Mouse (Mus musculus) embryo, embryonic 11 days (tissue): ENCODE measurements around the gene Olfr884.
A peak's percentile ranks its signal among the peaks of the same experiment; 100 is the strongest.

Experiments used
- DNase-seq: peaks from one replicate; pipeline ENCODE4 v3.0.0-alpha.2; 2015

Olfr884 gene

DNA sequence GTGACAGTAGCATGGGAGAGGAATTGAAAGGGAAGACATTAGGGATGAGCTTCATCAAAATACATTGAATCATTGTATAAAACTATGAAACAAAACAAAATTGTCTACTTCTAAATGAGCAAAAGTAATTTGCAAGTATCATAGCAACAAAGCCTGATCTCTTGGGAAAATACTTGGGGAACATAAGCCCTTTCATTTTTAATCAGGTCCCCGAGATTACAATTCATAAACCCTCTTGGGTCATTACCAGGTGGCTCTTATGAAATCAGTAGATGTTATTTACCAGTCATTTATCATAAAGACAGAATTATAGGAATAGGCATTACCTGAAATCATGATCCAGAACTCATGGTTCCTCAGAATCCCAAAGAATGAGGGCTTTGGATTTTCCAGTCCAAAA is at the start of gene Olfr884:
TSS of gene Olfr884 (plus strand) at position 301 of the 400 bp plus-strand sequence.
- DNase-seq = no peak

DNA sequence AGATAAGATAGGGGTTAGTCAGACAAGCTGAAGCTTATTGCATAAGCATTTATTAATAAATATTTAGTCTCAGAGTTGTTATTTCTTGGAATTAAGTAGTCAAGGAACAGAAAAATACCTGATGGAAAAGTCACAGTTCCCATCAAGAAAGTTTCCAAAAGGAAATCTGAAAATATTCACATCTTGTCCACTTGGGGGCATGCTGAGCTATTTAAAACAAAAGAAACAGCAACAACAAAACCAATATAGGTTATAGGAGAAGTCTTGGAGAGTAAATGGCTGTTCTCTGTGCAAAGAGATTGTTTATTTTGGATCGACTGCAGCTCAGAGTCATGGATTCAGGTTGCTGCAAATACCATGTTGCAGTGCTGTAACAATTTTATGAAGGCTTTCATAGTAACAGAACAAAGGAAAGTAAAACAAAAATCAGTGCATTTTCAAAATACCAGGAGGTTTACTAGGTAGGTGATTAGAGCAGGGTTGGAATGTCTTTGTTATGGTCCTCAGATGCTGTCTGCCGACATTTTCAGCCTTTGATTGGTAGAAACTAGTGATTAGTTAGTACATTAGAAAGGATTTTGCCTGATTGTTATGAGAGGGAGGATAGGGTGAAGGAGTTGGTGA is 47.7 kb upstream of the Olfr884 start:
- peak; percentile 19 for DNase-seq

DNA sequence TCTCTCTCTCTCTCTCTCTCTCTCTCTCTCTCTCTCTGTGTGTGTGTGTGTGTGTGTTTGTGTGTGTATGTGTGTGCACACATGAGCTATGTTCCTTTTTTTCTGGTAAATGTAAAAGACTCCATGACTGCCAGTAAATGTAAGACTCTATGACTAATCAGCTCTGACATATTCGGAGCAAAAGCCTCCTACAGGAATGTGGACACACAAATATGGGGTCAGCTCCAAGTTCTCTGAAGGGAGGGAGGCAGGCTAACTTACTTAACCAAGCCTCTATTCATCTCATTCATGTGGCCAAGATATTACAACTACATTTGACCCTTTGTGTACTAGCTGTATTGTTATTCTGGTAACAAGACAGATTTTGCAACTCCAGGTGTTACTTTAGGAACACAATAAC is 46.3 kb upstream of the Olfr884 start:
- no peak for DNase-seq

DNA sequence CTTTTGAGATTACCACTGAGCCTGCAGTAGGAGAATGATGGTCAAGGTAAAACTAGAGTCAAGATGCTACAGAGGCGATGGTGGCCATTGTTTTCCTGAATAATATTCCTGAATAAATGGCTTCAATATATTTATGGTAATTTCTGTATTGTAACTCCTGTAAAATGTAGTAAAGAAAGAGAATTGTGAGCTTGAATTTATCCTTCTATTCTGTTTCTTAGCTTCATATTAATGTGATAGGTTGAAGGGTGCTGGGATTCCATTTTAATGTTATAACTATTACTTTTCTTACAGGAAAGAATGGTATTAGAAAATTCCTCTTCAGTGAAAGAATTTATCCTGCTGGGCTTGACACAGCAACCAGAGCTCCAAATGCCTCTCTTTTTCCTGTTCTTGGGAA is 20.8 kb upstream of the Olfr884 start, which contains the start of gene Olfr883:
TSS of gene Olfr883 (plus strand) at position 301 of the 400 bp plus-strand sequence.
- DNase-seq = no peak

DNA sequence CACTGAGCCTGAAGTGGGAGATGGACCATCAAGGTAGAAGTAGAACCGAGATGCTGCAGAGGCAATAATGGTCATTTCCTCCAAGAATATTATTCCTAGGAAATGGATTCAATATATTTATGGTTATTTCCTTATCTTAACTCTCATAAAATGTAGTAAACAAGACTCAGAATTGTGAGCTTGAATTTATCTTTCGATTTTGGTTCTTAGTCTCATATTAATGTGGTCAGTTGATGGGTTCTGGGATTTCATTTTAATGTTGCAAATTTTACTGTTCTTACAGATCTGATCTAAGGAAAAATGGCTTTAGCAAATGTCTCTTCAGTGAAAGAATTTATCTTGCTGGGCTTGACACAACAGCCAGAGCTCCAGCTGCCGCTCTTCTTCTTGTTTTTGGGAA is 14.7 kb downstream of the Olfr884 start, which contains the start of gene Olfr885:
TSS of gene Olfr885 (plus strand) at position 301 of the 400 bp plus-strand sequence.
- DNase-seq = no peak

DNA sequence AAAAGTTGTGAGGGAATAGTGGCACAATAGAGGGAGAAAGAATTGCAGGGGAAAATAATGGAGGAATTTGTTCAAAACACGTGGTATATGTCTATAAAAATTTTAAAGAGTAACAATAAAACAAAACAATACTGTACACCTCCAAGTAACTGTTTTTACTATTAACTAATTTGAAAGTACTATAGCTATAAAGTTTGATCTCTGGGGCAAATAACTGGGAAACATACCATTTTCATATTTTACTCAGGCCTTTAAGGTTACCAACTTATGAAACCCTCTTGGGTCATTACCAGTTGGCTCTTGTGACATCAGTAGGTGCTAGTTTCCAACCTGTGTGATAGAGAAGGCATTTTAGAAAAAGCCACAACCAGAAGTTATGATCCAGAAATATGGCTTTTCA is 37.4 kb downstream of the Olfr884 start, which contains the start of gene Olfr887:
TSS of gene Olfr887 (plus strand) at position 301 of the 400 bp plus-strand sequence.
- no peak for DNase-seq
